Mouse (Mus musculus) R1 (cell line): ENCODE measurements at regions not wholly inside any gene's neighbourhood (a gene's known extent, or its start where the extent isn't known, plus 50 kb on each side); places are given as distances from the start of the nearest gene placed in this dataset.

Experiments
- DNase-seq: peaks from one replicate; pipeline ENCODE4 v3.0.0-alpha.2; 2018; ENCODE audit warnings: low read depth, low spot score

DNA sequence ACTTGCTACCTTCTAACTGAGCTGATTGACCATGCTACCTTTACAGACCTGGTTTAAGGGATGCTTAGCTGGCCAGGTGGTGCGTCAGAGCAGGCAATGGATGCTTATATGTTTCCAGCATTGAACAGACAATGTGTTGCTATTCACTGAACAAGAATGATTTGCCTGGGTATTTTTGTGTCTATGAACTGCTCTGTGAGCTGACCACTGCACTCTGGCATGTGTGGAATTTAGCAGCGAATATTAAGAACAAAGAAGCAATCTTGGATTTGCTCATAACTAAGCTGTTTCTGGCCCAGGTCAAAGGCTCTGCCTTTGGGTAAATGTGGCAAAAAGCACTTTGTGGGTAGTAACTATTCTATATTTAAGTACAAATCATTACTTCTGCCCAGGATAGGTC, 58.3 kb upstream of the Ccdc39 start:
- no peak for DNase-seq

DNA sequence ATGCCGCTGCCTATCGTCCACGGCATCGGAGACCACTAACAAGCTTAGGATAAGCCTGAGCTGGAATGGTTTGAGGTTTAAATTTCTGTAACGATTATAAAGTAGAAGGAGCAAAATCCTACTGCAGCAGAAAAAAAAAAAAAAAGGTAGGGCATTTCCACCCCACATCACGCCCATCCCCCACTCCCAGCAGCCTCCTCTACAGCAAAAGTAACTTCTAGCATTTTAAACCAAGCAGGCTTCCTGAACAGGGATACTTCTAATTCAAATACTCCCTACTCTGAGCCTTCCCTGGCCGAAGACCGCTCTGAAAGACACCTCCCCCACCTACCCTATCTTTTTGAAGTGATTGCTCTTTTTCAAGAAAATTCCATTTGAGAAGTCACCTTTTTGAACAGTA, 59.2 kb upstream of the Ccdc39 start:
- no peak for DNase-seq

DNA sequence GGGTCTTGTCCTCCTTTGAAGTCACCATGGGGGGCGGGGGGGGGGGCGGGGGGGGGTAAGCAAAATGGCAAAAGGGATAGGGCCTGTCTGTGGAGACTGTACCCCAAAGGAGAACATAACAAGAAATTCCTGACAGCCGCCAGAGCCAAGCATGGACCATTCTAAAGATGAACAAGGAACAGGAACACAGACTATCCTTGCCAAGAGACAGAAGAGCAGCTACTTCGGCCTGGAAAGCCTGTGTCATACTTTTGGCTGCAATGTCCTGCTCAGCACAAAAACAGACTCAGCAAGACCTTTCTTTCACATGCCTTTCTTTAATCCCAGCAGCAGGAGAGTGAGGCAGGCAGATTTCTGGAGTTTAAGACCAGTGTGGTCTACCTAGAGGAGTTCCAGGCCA, 59.7 kb upstream of the Ccdc39 start:
- DNase-seq, result no peak

DNA sequence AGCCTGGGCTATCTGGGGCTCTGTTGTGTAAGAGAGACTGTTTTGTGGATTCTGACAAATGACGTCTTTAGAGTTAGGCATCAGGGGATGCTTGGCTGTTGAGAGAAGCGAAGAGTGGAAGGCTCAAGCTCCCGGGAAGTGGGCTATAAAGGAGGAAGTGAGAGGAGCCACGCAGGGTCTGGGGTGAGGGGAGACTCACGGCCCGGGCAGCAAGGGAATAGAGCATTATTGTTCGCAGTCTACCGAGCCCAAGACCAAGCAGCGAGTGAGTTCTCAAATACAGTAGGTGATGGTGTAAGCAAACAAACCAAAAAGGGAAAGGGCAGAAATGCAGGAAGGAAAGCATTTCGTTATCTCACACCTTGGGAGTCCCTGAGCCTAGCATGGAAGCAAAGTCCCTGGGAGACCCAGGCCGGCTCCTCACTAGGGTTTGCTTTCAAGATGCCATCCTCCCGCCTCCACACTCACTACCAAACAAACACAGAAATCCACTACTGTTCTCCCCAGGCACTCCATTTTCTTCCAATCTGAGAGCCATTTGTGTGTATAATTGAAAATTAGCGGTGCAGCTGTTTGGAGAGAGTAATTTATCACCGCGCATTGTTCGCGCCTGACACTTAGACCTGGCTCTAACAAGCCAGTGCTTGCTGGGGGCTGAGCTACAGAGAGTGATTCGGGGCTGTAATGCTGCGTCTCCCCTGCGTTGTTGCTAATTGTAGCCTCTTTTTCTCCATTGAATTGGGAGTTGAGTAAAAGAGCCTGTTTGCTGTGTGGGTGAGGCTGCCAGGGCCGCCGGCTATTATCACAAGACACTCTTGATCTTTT, 61.0 kb upstream of the Ccdc39 start:
- no peak for DNase-seq

DNA sequence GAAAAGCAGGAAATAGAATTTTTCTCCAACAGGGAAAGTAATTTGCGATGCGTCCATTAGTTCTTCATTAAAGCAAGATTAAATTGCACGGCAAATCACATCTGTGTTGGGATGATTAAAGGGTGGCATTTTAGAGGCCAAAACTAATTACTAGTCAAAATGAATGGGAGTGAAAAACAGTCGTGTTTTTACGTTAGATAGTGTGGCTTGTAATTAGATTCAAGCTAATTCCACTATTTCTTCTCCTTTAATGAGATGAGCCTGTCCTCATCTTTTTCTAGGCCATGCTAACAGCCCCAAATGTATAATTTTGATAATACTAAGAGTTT, 61.5 kb upstream of the Ccdc39 start:
- no peak for DNase-seq

DNA sequence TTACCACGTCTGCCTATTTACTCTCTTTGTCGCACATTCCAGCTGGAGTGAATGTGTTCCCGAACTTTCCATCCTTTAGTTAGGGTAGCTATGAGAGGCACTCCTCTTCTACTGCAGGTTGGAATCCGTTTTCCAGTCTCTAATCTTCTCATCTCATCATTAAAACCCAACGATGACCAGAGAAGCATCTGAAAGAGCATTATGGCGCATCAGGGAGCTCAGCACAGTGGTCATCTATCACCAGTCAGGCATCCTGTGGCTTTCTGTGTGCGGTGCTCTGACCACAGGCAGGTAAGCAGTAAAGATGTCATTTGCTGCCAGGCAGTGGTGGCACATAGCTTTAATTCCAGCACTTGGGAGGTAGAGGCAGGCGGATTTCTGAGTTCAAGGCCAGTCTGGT, 63.0 kb upstream of the Ccdc39 start:
- no peak for DNase-seq

DNA sequence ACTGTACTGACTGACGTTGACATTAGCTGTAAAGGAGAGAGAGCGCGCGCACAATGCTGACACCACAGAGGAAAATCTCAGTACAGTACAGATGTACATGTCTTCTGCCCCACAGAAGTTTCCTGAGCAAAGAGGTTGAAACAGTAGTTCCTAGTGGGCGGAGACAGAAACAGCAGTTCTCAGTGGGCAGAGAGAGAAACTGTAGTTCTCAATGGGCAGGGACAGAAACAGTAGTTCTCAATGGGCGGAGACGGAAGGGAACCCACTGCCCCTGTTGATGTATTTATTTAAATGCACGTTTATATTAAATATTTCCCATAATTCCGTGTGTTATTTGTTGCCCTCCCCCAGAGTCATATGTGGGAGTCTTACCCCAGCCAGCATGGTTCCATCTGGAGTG, 67.4 kb upstream of the Ccdc39 start:
- DNase-seq, result peak; percentile 76

DNA sequence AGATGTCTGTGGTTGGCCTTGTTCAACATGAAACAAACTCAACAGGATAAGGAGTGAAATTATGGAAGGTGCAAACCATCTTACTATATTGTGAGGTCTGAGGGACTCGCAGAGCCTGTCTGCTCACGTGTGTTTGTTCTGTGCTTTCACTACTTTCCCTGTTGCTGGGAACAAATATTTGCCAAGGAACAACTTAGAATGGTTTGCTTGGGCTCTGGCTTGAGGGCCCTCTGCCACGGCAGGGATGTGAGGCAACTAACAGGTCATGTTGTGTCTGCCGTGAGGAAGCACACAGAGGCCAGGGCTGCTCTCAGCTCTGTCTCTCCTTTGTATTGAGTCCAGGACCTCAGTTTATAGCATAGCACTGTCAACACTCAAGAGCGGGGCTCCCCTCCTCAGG, 69.4 kb upstream of the Ccdc39 start:
- no peak for DNase-seq

DNA sequence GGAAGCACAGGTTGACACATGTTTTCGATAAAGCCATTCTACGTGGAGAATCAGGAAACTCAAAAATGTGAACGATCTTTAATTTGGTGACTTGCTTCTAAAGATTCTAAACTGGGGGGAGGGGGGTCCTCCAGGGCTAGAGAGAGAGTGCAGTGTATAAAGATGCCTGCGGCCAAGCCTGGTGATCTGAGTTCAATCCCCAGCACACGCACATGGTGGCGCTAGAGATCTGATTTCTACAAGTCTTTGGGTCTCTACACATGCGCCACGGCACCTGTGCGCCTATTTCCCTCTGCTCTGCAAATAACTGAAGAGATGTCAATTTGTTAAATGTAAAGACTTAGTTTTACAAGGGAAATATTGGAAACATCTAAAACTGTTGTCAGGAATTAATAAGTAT, 70.3 kb upstream of the Ccdc39 start:
- peak; percentile 84 for DNase-seq

DNA sequence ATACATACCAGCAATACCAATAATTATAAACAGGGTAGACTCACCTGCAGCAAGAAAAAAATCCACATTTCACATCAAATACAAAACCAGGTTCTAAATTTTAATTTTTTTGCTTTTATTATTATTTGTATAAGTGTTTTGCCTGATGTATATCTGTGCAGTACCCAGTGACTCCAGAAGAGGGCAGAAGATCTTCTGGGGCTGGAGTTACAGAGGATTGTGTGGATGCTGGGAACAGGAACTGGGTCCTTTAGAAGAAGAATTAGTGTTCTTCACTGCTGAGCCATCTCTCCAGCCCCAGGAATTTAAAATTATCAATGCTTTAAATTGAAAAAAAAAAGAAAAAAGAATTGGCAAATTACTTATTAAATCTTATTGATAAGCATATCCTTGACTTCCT, 71.7 kb upstream of the Ccdc39 start:
- peak; percentile 54 for DNase-seq

DNA sequence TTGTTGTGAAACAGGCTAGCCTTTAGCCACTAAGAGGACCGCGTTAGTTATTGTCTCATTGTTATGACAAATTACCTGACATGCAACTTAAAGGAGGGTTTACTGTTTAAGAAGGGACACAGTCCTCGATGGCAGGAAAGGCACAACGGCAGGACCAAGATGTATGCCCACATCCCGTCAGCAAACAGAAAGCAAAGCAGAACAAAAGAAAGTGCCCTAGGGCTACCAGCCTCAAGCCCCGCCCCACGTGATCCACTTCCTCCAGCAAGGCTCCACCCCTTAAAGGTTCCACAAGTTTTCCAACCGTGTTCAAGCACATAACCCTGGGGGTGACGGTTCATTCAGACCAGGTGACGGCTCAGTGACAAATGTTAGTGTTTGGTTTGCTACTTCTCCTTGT, 72.2 kb upstream of the Ccdc39 start:
- DNase-seq, result peak; percentile 88

DNA sequence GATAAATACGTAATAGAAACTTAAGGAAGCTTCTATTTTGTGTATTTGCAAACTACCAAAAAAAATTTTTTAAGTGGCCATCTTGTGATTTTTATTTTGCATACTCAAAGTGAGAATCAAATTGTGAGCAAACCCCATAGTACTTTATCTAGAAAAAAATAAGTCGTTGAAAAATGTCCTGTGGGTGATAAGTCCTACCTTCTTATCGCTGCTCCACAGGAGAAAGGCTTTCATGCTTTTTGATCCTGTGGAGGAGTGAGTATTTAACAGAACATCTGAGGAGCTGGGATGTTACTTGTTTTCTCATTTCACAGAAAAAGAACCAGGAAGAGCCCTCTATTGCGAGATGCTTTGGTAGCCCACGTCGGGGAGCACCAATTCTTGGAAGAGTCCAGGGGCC, 72.7 kb upstream of the Ccdc39 start:
- no peak for DNase-seq

DNA sequence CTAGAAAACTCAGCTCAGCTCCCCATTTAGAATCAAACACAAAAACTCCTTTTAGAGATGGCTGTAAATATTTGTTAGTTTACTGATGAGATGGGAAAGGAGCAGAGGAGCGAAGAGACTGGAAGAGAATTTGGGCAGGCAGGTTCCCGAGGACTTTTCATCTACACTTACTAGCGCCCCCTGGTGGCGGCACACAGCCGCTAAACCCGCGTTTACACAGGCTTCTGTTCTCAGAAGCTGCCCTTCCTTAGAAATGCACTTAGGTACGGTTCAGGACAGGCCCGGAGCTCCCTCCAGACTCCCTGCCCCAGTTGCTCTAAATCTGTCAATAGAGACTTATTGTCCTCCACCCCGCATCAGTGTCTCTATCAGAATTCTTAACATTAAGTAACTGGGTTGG, 74.7 kb upstream of the Ccdc39 start:
- DNase-seq, result peak; percentile 79

DNA sequence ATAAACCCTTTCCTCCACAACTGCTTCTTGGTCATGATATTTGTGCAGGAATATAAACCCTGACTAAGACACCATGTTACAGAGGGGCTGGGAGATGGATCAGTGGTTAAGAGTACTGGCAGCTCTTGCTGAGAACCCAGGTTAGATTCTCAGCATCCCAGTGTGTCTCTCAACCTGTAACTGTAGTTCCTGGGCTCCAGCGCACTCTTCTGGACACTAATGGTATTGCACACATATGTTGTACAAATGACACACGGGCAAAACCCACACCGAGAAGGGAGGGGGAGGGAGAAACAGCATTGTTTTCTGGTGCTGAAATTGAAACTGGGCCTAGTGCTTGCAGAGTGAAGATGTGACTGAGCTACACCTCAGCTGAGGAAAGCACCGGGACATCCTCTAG, 81.0 kb upstream of the Ccdc39 start:
- DNase-seq, result peak; percentile 73

DNA sequence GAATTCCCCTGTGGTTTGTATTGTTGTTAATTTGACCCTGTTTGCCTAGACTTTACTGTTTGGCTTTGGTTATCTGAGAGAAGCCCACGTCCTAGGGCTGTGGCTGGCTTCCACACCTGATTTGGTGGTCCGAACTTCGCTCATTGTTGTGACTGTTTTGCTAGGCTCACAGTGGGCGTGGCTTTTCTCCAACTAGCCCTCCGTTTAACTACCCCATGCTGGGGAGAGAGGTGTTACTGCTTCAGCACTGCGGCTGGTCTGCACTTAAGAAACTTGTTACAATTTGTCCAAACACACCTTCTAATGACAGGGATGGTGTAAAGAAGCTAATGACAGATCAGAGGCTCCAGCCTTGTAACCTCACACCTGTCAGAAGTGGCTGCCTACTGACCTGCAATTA, 64.7 kb upstream of the Fxr1 start:
- peak; percentile 67 for DNase-seq

DNA sequence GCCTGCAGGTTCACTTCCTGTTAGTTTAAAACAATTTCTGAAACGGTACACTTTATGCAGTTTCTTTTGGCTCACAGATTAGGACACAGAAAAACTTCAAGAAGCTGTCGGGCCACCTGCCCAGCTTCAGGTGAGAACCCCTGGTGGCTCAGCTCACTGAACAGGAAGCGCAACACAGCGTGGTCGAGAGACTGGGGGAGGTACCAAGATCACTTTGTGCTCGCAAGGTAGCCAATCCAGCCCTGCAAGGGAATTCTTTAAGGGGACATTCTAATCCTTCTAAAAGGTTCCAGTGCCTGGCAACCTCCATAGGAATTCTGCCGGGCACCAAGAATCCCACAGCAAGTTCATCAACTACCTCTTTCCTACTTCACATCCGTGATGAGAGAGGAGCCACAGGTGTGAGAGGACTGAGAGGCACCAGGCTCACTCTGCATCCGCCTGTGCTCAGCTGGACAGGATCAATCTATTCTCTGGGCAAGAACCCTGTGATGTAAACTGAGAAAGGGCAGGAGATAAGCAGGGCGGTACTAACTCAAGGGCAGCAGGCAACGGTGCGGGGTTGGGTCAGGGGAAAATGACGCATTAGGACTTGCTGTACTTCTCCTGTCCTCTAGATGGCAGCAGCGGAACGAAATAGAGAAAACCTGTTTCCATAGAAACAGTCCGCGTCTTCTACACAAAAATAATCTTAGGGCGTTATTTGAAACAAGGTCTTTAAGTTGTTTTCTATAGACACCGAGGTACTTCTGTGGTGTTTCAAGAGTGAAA, 63.7 kb upstream of the Fxr1 start:
- DNase-seq, result peak; percentile 88

DNA sequence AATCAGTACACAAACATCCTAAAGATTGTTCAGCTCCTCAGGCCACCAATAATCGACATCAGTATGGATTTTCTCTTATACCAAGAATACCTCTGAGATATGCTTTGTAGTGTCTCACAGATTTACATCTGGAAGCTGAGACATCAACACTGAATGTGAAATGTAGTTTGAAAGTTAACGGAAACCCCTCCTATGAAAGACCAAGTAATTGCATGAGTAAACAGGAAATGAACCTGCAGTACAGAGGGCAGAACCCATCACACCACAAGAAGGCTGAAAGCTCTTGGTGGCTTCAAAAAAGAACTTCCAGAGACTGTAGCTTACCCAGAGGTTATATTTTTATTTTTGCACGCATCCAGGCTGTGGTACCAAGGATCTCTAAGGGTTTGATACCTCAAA, 63.1 kb upstream of the Fxr1 start:
- DNase-seq, result no peak

DNA sequence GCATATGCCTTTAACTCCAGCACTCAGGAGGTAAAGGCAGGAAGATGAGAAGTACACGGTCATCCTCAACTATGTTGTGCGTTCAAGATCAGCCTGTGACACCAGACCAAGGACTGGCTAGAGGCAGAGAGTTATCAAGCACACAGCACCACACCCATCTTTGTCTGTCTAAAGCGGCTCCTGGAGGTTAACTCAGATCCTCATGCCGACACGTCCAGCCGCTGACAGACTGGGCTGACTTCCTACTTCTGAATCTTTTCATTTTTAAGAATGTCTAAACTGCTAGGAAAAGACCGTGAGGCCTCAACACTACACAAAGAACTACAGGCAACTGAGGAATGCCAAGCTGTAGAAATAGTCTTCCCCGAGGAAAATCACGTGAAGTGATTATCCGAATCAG, 62.1 kb upstream of the Fxr1 start:
- DNase-seq, result no peak

DNA sequence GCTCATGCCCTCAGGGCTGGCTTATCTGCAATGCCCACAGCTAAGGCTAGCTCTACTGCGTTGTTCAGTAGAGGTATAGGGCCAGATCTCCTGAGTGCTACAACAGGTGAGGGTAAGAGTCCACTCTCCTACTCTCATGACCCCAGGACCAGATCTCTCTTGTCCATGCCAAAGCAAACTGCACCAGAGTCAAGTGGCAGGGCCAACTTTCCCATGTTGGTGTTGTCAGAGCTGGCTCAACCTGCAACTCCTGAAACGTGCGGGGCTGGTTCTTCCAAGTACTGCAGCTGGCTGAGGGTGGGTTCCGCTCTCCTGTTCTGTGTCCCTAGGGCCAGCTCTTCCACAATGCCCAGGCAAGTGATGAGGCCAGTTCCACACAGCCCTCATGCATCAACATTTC, 61.5 kb upstream of the Fxr1 start:
- DNase-seq, result no peak

DNA sequence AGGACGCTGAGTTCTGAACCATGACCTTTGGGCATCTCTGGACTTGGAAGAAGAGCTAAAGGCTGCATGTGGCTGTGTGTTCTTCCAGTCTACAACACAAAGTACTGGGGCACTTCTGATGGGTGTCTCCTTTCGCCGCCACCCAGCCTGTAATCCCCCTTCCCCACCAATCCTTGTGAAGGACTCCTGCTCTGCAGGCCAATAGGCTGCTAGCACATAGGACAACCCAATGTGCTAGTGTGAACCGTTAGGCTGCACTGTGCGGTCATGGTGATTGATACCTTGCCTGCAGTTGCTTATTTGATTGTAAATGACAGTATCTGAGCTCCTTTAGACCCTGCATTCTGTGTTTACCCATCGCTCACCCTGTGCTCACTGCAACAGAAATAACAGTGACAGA, 59.5 kb upstream of the Fxr1 start:
- peak; percentile 46 for DNase-seq

DNA sequence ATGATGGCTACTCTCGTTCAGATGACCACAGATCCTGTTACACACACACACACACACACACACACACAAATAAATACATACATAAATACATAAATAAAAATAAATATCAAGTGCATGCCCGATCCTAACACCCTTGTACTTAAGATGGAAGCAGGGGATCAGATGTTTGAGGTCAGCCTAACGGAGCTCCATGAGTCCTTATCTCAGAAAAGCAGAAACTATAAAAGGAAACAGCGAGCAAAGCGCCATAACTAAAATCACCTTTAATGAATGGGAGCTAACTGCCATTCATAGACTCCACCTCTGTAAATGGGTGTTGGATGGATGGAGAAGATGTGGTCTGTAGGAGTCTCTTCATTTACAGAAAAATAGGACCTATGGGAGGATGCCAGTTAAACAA, 56.8 kb upstream of the Fxr1 start:
- no peak for DNase-seq

DNA sequence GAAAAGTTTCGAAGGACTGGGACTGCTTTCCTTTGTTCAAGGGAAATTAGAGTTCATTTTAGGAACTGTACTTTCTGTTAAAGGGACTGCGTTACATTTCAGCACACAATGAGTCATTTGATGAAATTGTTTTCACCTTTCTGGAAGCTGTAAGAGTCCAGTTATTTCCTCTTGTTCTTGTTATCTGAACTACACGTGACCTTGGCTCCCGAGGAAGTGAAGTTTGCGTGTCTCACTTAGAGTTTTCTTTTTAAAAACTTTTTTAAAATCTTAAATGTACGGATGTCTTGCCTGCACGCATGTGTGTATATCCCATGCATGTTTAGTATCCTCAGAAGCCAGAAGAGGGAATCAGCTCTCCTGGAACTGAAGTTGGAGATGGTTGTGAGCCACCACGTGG, 52.6 kb upstream of the Fxr1 start:
- DNase-seq, result no peak
